ENCODE assay signal across 8 mouse cellular contexts in the genomic region with DNA sequence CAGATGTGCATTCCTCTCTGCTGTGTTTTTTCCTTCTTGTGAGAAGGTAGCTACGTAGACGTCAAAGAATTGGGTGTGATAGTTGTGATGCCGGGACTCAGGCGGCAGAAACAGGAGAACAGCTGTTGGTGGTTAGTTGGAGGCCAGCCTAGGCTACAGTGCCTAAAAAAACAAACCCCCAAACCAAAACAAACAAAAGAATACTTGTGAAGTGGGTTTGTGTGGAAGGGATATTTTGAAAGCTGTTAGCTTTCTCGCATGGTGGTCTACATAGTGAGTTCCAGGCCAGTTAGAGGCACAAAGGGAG. TPM values are rescaled to one million over a fixed set of nuclear protein-coding genes. Genes with fewer than 3 reads are reported as not detected.
A peak's percentile ranks its signal among the peaks of the same experiment; 100 is the strongest.
DNase-seq lines count a peak whose midpoint lies in the region; ATAC-seq and TF ChIP-seq lines count a peak whose summit lies in the region.

No protein-coding gene starts in this region.

- H3K36me3 ChIP-seq in kidney, embryonic 16.5 days (ENCODE audit: insufficient read depth, low read length): no peaks in the 10 kb centered on the region
- peaks cover 6% of the 10 kb centered on the region; the same call in 1 of the 2 replicates for H3K36me3 ChIP-seq in forebrain, embryonic 10.5 days (replicated peaks)
- no peaks in the 10 kb centered on the region for H3K36me3 ChIP-seq in intestine, embryonic 16.5 days (ENCODE audit: control insufficient read depth, insufficient read depth, low read length)
- no peaks in the 10 kb centered on the region for H3K36me3 ChIP-seq in midbrain, postnatal 0 days (ENCODE audit: insufficient read depth, low read length)

- peaks cover 8% of the 10 kb centered on the region; the same call in 1 of the 2 replicates for H3K4me1 ChIP-seq in kidney, embryonic 16.5 days (ENCODE audit: insufficient read depth, low read length)
- H3K4me1 ChIP-seq in forebrain, embryonic 10.5 days: peaks cover 14% of the 10 kb centered on the region
- H3K4me1 ChIP-seq in intestine, embryonic 16.5 days (ENCODE audit: control insufficient read depth, insufficient read depth, low read length): peaks cover 5% of the 10 kb centered on the region; the same call in 1 of the 2 replicates
- H3K4me1 ChIP-seq in midbrain, postnatal 0 days (ENCODE audit: insufficient read depth, low read length): peaks cover 7% of the 10 kb centered on the region; the same call in 1 of the 2 replicates

- ATAC-seq in kidney, embryonic 16.5 days (ENCODE audit: low FRiP score, low TSS enrichment): no peak
- no peak for ATAC-seq in intestine, embryonic 16.5 days
- no peak for ATAC-seq in midbrain, postnatal 0 days (ENCODE audit: low FRiP score)

- DNase-seq in kidney, adult 18-20 months: no peak
- DNase-seq in forebrain, embryonic 10.5 days (ENCODE audit: extremely low spot score, low spot score): no peak
- DNase-seq in midbrain, postnatal 0 days (ENCODE audit: low spot score): no peak
- no peak for DNase-seq in frontal cortex, adult 2 months (ENCODE audit: extremely low spot score in 1 of 2, low spot score in 1 of 2)
- no peak for DNase-seq in right cerebral cortex, postnatal 36 days (ENCODE audit: low spot score in 2 of 2)
- DNase-seq in MN1 (ENCODE audit: low spot score): no peak

- H3K4me3 ChIP-seq in kidney, embryonic 16.5 days (ENCODE audit: low read length): peak overlapping the region; percentile 61
- peak overlapping the region; percentile 69 for H3K4me3 ChIP-seq in forebrain, embryonic 10.5 days
- H3K4me3 ChIP-seq in intestine, embryonic 16.5 days (ENCODE audit: low read length): peak overlapping the region; percentile 61; the same call in 1 of the 2 replicates
- H3K4me3 ChIP-seq in midbrain, postnatal 0 days (ENCODE audit: low read depth, low read length): peak overlapping the region; percentile 56

- H3K9ac ChIP-seq in kidney, embryonic 16.5 days (replicated peaks; ENCODE audit: low read length): no peak overlapping the region
- H3K9ac ChIP-seq in intestine, embryonic 16.5 days (ENCODE audit: low read depth, low read length): no peak overlapping the region; the same call in 1 of the 2 replicates
- peak overlapping the region; percentile 55; the same call in 1 of the 2 replicates for H3K9ac ChIP-seq in midbrain, postnatal 0 days (replicated peaks; ENCODE audit: low read length, poor library complexity, severe bottlenecking)

- TF ChIP-seq CTCF in midbrain, postnatal 0 days (IDR thresholded peaks at IDR 0.05): no peak

- H3K4me2 ChIP-seq in kidney, embryonic 16.5 days (replicated peaks; ENCODE audit: low read depth, low read length): peak overlapping the region; percentile 96
- peak overlapping the region; percentile 99; the same call in 1 of the 2 replicates for H3K4me2 ChIP-seq in intestine, embryonic 16.5 days (ENCODE audit: low read depth, low read length)
- peak overlapping the region; percentile 96 for H3K4me2 ChIP-seq in midbrain, postnatal 0 days (ENCODE audit: low read depth, low read length, poor library complexity, severe bottlenecking)

- H3K27ac ChIP-seq in kidney, embryonic 16.5 days (ENCODE audit: low read length): no peak overlapping the region
- no peak overlapping the region for H3K27ac ChIP-seq in forebrain, embryonic 10.5 days
- no peak overlapping the region for H3K27ac ChIP-seq in intestine, embryonic 16.5 days (ENCODE audit: low read length)
- H3K27ac ChIP-seq in midbrain, postnatal 0 days (ENCODE audit: low read depth, low read length): no peak overlapping the region

- peaks cover 14% of the 10 kb centered on the region for H3K9me3 ChIP-seq in kidney, embryonic 16.5 days (ENCODE audit: low read length)
- H3K9me3 ChIP-seq in forebrain, embryonic 10.5 days: peaks cover 37% of the 10 kb centered on the region
- H3K9me3 ChIP-seq in intestine, embryonic 16.5 days (ENCODE audit: control insufficient read depth, low read length): 0 out of 2 replicates have a peak, but pooled peaks cover 11% of the 10 kb centered on the region
- peaks cover 5% of the 10 kb centered on the region; the same call in 1 of the 2 replicates for H3K9me3 ChIP-seq in midbrain, postnatal 0 days (ENCODE audit: low read length)

- H3K27me3 ChIP-seq in kidney, embryonic 16.5 days (ENCODE audit: insufficient read depth, low read length): 0 out of 2 replicates have a peak, but pooled peaks cover 5% of the 10 kb centered on the region
- peaks cover 55% of the 10 kb centered on the region for H3K27me3 ChIP-seq in forebrain, embryonic 10.5 days (ENCODE audit: poor library complexity, severe bottlenecking)
- no peaks in the 10 kb centered on the region for H3K27me3 ChIP-seq in intestine, embryonic 16.5 days (replicated peaks; ENCODE audit: control insufficient read depth, insufficient read depth, low read length)
- H3K27me3 ChIP-seq in midbrain, postnatal 0 days (ENCODE audit: insufficient read depth, low read length): no peaks in the 10 kb centered on the region

- 47% methylated on average over 5 of the region's 5 CpGs for WGBS in kidney, embryonic 16.5 days
- WGBS in forebrain, embryonic 10.5 days: 84% methylated on average over 5 of the region's 5 CpGs
- WGBS in intestine, embryonic 16.5 days: 82% methylated on average over 5 of the region's 5 CpGs
- 88% methylated on average over 5 of the region's 5 CpGs for WGBS in midbrain, postnatal 0 days

RNA-seq across cellular contexts. Expression of a gene that starts 0.5 kb away (rescaled TPM):
- polyA plus RNA-seq in kidney, embryonic 16.5 days (2015; fragmentation: Nextera tagmentation; extraction: Ambion mirVana): 3.0 and 3.6 TPM in 2 replicates
- 3.9 and 4.2 TPM in 2 replicates for polyA plus RNA-seq in forebrain, embryonic 10.5 days (2016; fragmentation: Nextera tagmentation; extraction: Ambion mirVana)
- polyA plus RNA-seq in intestine, embryonic 16.5 days (2015; fragmentation: Nextera tagmentation; extraction: Ambion mirVana): 2.9 and 3.1 TPM in 2 replicates
- total RNA-seq in midbrain, postnatal 0 days (2014; rRNA removed): 19.7 and 19.9 TPM in 2 replicates
- 16.2 and 16.5 TPM in 2 replicates for polyA plus RNA-seq in midbrain, postnatal 0 days (2015; fragmentation: Nextera tagmentation; extraction: Ambion mirVana)
- polyA plus RNA-seq in frontal cortex, adult 2 months (2012; rRNA removed): 12.6 and 13.1 TPM in 2 replicates

RNA-seq across cellular contexts. Expression of a gene that starts 28.2 kb away (rescaled TPM):
- polyA plus RNA-seq in kidney, embryonic 16.5 days (2015; fragmentation: Nextera tagmentation; extraction: Ambion mirVana): 14.5 and 15.4 TPM in 2 replicates
- polyA plus RNA-seq in forebrain, embryonic 10.5 days (2016; fragmentation: Nextera tagmentation; extraction: Ambion mirVana): 15.8 and 17.7 TPM in 2 replicates
- polyA plus RNA-seq in intestine, embryonic 16.5 days (2015; fragmentation: Nextera tagmentation; extraction: Ambion mirVana): 10.2 and 11.0 TPM in 2 replicates
- total RNA-seq in midbrain, postnatal 0 days (2014; rRNA removed): 24.9 and 26.9 TPM in 2 replicates
- polyA plus RNA-seq in midbrain, postnatal 0 days (2015; fragmentation: Nextera tagmentation; extraction: Ambion mirVana): 14.1 and 14.4 TPM in 2 replicates
- 5.7 and 6.9 TPM in 2 replicates for polyA plus RNA-seq in frontal cortex, adult 2 months (2012; rRNA removed)

RNA-seq across cellular contexts. Expression of a gene that starts 29.4 kb away (rescaled TPM):
- polyA plus RNA-seq in kidney, embryonic 16.5 days (2015; fragmentation: Nextera tagmentation; extraction: Ambion mirVana): 37.4 and 39.6 TPM in 2 replicates
- polyA plus RNA-seq in forebrain, embryonic 10.5 days (2016; fragmentation: Nextera tagmentation; extraction: Ambion mirVana): 29.9 and 32.0 TPM in 2 replicates
- polyA plus RNA-seq in intestine, embryonic 16.5 days (2015; fragmentation: Nextera tagmentation; extraction: Ambion mirVana): 27.6 and 27.9 TPM in 2 replicates
- 11.6 and 15.9 TPM in 2 replicates for total RNA-seq in midbrain, postnatal 0 days (2014; rRNA removed)
- 10.8 and 12.0 TPM in 2 replicates for polyA plus RNA-seq in midbrain, postnatal 0 days (2015; fragmentation: Nextera tagmentation; extraction: Ambion mirVana)
- 12.8 and 14.1 TPM in 2 replicates for polyA plus RNA-seq in frontal cortex, adult 2 months (2012; rRNA removed)
